Mouse (Mus musculus): ENCODE results near the gene Gm49450. TPM values are rescaled to one million over a fixed set of nuclear protein-coding genes. Genes with fewer than 3 reads are reported as not detected.
A peak's percentile ranks its signal among the peaks of the same experiment; 100 is the strongest.
"Not testable (repeated sequence)": the region's sequence is repeated elsewhere in the genome, so short reads cannot be mapped to it uniquely, and the experiment has no call there.

Gm49450 gene
- polyA plus RNA-seq, 1 experiment = not detected

DNA sequence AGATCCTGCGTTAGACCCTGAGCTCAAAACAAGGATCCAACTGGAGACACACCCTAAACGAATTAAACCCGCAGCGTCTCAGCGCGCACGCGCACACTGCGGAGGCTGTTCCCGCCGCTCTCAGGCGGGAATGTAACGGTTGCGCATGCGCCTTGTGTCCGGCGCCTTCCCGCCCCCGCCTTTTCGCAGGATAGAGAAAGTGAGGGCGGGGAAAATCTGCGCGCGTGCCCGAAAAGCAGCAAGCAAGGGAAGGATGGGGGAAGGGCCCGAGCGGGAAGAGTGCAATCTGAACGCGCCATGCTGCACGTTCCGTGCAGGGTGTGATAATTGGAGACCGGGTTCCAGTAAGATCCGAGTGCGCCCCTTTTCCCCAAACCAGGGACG, 19.5 kb downstream of the Gm49450 start:
- TF ChIP-seq CTCF (IDR thresholded peaks at IDR 0.05; ENCODE audit: insufficient read depth, low read depth, low read length) (no peak), POLR2A (IDR thresholded peaks at IDR 0.05; ENCODE audit: insufficient read depth, low read depth, low read length) (no peak)
- Histone ChIP-seq H3K4me3 (ENCODE audit: insufficient read depth, low read depth, low read length) (peak overlapping the region; percentile 90), H3K4me1 (ENCODE audit: control insufficient read depth, insufficient read depth, low read length) (peaks cover 7% of the 10 kb centered on the region), H3K27ac (ENCODE audit: insufficient read depth, low read depth, low read length) (peak overlapping the region; percentile 96)
- WGBS = under 1% methylated on average over 35 of the region's 35 CpGs

DNA sequence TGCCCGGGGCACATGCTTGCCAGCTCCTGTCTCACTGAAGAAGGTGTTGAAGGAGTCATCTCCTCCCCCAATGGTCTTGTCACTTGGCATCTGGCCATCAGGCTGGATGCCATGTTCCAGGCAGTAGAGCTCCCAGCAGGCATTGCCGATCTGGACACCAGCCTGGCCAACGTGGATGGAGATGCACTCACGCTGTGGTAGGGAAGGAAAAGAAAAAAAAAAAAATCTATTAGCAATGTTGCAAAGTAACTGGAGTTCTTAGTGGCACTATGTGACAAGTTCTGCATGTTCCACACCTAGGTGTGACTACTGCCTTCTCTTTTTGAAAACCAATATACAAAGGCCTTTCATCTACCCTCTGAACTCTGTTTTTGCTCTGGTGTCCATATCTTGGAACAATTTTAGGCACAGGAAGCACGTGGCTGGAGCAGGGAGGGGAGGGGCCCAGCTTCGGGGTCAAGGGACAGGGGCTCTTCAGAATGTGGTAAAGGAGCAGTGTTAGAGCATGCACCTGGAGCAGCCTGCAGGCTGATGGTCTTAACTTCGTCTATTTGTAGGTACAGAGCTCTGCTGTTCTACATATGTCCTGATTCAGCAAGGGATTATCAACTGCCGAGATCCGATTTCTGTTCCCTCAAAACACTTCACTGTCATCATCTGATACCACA, 20.2 kb downstream of the Gm49450 start:
- WGBS = 3% methylated on average over 8 of the region's 9 CpGs
- Histone ChIP-seq H3K4me3 (ENCODE audit: insufficient read depth, low read depth, low read length) (peak overlapping the region; percentile 44), H3K27ac (ENCODE audit: insufficient read depth, low read depth, low read length) (peak overlapping the region; percentile 21; the same call in 1 of the 2 replicates)
- not testable (repeated sequence) for H3K4me1 ChIP-seq (ENCODE audit: control insufficient read depth, insufficient read depth, low read length)

DNA sequence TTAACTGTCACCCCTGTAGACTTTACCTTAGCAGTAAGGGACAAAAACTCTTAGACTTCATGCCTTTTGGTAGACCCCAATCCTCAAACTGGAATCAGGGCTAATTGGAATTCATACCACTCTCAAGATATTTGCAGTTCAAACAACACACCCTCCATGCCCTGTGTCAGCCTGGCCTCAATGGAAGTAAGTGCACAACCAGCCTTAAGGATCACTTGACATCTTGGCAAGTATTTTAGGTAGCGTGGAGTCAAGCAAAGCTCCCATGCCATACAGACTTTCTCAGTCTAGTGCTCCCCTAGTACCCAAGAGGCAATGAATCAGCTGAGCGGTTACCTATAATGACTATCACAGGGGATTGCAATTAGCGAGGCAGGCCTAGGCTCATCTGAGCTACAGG, 22.4 kb downstream of the Gm49450 start:
- H3K4me1 ChIP-seq (ENCODE audit: control insufficient read depth, insufficient read depth, low read length) = peaks cover 10% of the 10 kb centered on the region

DNA sequence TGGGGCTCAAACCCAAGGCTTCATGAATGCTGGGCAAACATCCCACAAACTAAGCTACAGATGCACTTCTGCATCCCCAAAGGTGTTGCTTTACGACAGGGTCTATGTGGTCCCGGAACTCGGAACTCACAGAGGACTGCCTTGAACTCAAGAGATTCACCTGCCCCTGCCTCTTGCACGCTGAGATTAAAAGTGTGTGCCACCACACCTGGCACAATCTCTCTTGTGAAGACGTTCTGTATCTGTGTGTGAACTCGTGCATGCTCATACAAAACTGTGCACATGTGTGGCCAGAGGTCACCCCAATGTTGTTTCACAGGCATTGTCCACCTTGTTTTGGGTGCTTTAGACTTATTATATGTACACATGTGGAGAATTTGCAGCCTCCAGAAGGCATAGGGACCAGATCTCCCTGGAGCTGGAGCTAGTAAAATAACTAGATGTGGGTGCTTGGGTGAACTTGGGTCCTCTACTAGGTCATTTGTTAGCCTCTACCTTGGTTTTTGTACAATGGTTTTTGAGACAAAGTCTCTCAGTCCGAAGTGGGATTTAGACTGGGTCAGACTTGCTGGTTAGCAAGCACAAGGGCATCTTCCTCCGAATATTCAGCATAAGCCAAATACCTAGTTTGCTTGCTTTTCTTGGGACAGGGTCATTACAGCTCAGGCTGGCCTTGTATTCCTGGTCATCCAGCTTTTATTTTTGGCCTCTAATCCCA, 23.2 kb downstream of the Gm49450 start:
- Histone ChIP-seq H3K4me3 (ENCODE audit: insufficient read depth, low read depth, low read length) (no peak overlapping the region), H3K27ac (ENCODE audit: insufficient read depth, low read depth, low read length) (no peak overlapping the region), H3K4me1 (ENCODE audit: control insufficient read depth, insufficient read depth, low read length) (peaks cover 6% of the 10 kb centered on the region)
- 58% methylated on average over 8 of the region's 8 CpGs for WGBS
- TF ChIP-seq CTCF (IDR thresholded peaks at IDR 0.05; ENCODE audit: insufficient read depth, low read depth, low read length) = no peak

More for the DNA sequence above, 22.4 kb downstream of the Gm49450 start:
- H3K4me3 ChIP-seq (ENCODE audit: insufficient read depth, low read depth, low read length) = no peak overlapping the region
- no peak overlapping the region for H3K27ac ChIP-seq (ENCODE audit: insufficient read depth, low read depth, low read length)
- WGBS = 51% methylated on average over 3 of the region's 3 CpGs
- TF ChIP-seq CTCF (IDR thresholded peaks at IDR 0.05; ENCODE audit: insufficient read depth, low read depth, low read length) = no peak
- TF ChIP-seq POLR2A (IDR thresholded peaks at IDR 0.05; ENCODE audit: insufficient read depth, low read depth, low read length) = no peak

DNA sequence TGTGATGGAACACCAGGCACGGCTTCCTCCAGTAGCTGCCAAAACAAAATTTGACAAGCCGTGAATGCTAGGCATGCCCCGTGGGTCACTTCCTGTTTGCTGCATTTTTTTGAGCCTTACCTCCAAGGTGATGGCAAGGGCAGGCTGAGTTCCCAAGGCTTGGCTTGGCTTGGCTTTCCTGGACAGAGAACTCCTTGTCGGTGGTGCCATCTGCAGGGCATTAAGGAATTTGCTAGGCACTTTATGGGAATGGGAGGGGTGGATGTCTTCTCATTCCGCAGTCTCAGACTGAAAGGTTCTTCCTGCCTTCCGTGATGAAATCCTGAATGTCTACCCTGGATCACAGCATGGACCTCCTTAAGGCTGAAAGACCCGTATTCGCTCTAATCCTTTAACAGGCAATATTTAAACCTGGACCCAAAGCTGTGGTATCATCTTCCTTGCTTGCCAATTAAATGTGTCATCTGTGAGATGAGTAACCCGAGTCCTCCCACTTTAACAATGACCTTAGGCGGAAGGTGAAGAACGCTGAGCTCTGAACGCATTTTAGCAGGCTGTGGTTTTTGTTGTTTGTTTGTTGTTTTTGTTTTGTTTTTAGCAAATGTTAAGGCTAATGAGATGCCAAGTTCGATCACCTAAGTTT, 24.6 kb downstream of the Gm49450 start:
- WGBS = 12% methylated on average over 13 of the region's 13 CpGs
- TF ChIP-seq POLR2A (IDR thresholded peaks at IDR 0.05; ENCODE audit: insufficient read depth, low read depth, low read length) (no peak), CTCF (IDR thresholded peaks at IDR 0.05; ENCODE audit: insufficient read depth, low read depth, low read length) (peak; percentile 60; the same call in 1 of the 2 replicates)
- H3K27ac ChIP-seq (ENCODE audit: insufficient read depth, low read depth, low read length) = no peak overlapping the region
- no peak overlapping the region for H3K4me3 ChIP-seq (ENCODE audit: insufficient read depth, low read depth, low read length)
- peaks cover 5% of the 10 kb centered on the region for H3K4me1 ChIP-seq (ENCODE audit: control insufficient read depth, insufficient read depth, low read length)

DNA sequence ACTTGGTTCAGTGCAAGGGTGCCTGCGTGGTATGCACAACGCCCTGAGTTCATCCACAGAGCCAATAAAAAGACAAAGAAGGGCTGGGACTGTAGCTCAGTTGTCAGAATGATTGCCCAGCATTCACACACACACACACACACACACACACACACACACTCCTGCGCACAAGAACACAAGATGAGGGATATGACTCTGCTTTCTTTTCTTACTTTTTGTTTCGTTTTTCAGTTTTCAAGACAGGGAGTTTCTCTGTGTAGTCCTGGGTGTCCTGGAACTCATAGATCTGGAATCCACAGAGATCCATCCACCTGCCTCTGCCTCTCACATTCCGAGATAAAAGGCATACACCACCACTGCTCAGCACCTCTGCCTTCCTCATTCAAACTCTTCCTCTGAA, 25.8 kb downstream of the Gm49450 start:
- WGBS = 82% methylated on average over 5 of the region's 5 CpGs
- no peak overlapping the region for H3K27ac ChIP-seq (ENCODE audit: insufficient read depth, low read depth, low read length)
- peaks cover 3% of the 10 kb centered on the region for H3K4me1 ChIP-seq (ENCODE audit: control insufficient read depth, insufficient read depth, low read length)
- no peak overlapping the region for H3K4me3 ChIP-seq (ENCODE audit: insufficient read depth, low read depth, low read length)
- TF ChIP-seq CTCF (IDR thresholded peaks at IDR 0.05; ENCODE audit: insufficient read depth, low read depth, low read length) (no peak), POLR2A (IDR thresholded peaks at IDR 0.05; ENCODE audit: insufficient read depth, low read depth, low read length) (no peak)

DNA sequence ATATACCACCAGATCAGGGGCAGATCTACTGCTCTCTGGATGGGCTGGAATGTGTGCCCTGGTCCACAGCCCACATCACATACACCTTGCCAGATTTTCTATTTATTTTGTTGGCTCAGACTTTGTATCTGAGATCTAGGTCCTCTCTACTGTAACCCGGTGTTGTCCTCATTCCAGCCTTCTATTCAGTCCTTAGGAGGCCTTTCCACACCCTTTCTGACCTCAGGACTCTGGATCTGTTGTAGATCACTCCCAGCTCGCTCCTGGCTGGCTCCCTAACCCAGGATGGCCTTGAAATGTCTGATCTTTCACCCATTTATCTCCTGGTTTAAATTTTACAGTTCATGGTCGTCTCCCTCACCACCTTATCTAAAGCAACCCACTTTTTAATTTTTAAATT, 28.7 kb downstream of the Gm49450 start:
- H3K4me3 ChIP-seq (ENCODE audit: insufficient read depth, low read depth, low read length) = no peak overlapping the region
- WGBS = 84% methylated on average over 3 of the region's 3 CpGs
- peaks cover 3% of the 10 kb centered on the region for H3K4me1 ChIP-seq (ENCODE audit: control insufficient read depth, insufficient read depth, low read length)
- H3K27ac ChIP-seq (ENCODE audit: insufficient read depth, low read depth, low read length) = no peak overlapping the region
- TF ChIP-seq POLR2A (IDR thresholded peaks at IDR 0.05; ENCODE audit: insufficient read depth, low read depth, low read length) = no peak
- no peak for TF ChIP-seq CTCF (IDR thresholded peaks at IDR 0.05; ENCODE audit: insufficient read depth, low read depth, low read length)

DNA sequence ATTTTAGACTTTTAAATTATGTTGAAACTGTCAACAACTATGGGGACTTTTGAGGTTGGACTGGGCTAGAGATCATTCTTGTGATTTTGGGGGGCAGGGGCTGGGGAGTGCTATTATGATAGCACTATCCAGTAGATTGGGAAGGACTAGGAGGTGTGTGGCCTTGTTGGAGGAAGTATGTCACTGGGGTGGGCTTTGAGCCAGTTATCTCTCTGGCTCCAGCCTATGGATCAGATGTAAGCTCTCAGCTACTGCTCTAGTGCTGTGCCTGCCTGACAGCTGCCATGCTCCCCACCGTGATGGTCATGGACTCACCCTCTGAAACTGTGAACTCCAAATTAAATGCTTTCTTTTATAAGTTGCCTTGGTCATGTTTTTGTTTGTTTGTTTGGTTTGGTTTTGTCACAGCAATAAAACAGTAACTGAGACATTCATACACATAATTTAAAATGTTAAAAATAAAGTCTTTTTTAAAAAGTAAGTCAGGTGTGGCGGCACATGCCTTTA, 30.3 kb downstream of the Gm49450 start:
- no peak overlapping the region for H3K4me3 ChIP-seq (ENCODE audit: insufficient read depth, low read depth, low read length)
- no peak overlapping the region for H3K27ac ChIP-seq (ENCODE audit: insufficient read depth, low read depth, low read length)
- WGBS = 83% methylated on average over 2 of the region's 2 CpGs
- TF ChIP-seq POLR2A (IDR thresholded peaks at IDR 0.05; ENCODE audit: insufficient read depth, low read depth, low read length) = no peak
- no peak for TF ChIP-seq CTCF (IDR thresholded peaks at IDR 0.05; ENCODE audit: insufficient read depth, low read depth, low read length)
- no peaks in the 10 kb centered on the region for H3K4me1 ChIP-seq (ENCODE audit: control insufficient read depth, insufficient read depth, low read length)

DNA sequence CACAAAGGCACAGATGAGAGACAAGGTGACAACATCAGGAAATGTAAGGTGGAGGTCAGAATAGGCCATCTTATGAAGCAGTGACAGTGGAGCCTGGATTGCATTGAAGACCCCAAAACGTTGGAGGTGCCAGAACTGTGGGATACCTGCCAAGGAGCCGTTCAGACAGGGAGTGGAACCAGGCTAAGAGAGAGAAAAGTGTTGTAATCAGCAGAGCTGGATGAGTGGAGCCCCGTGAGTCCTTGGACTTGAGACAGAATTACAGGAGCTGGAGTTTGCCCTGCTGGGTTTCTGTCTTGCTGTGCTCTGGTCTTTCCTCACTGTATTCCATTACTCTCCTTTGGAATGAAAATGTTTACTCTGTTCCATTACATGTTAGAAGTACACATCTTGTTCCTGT, 30.8 kb downstream of the Gm49450 start:
- no peak for TF ChIP-seq CTCF (IDR thresholded peaks at IDR 0.05; ENCODE audit: insufficient read depth, low read depth, low read length)
- Histone ChIP-seq H3K4me3 (ENCODE audit: insufficient read depth, low read depth, low read length) (no peak overlapping the region), H3K4me1 (ENCODE audit: control insufficient read depth, insufficient read depth, low read length) (no peaks in the 10 kb centered on the region), H3K27ac (ENCODE audit: insufficient read depth, low read depth, low read length) (no peak overlapping the region)
- WGBS = 40% methylated on average over 3 of the region's 3 CpGs
